Mouse (Mus musculus) G1E (cell line): Measurements from ENCODE around the gene Taco1. TPM values are rescaled to one million over a fixed set of nuclear protein-coding genes. Genes with fewer than 3 reads are reported as not detected.

Experiments used
- ATAC-seq: 2 replicates; pipeline ENCODE4 v1.8.0; 2016; ENCODE audit warnings: mild to moderate bottlenecking; ENCODE audit not compliant: insufficient number of reproducible peaks, poor library complexity, low FRiP score, severe bottlenecking; ENCODE audit errors: extremely low read depth
- DNase-seq: peaks from one replicate; pipeline ENCODE4 v3.0.0; 2012; ENCODE audit warnings: low spot score
- H3K27me3 ChIP-seq: 2 replicates; pipeline ENCODE4 v1.6.1; 2012; ENCODE audit warnings: mild to moderate bottlenecking, low read length, inconsistent platforms; ENCODE audit not compliant: insufficient read depth
- H3K36me3 ChIP-seq: replicated peaks from 2 replicates; pipeline ENCODE3; 2012; ENCODE audit warnings: mild to moderate bottlenecking, inconsistent platforms
- H3K4me1 ChIP-seq: 2 replicates; pipeline ENCODE4 v1.6.1; 2012; ENCODE audit warnings: low read depth, low read length, inconsistent platforms, mixed read lengths; ENCODE audit not compliant: insufficient read depth
- H3K4me3 ChIP-seq: 2 replicates; pipeline ENCODE4 v1.5.1; 2012; ENCODE audit warnings: low read depth, mild to moderate bottlenecking, inconsistent platforms, low read length, moderate library complexity, mixed read lengths
- H3K9me3 ChIP-seq: replicated peaks from 2 replicates; pipeline ENCODE4 v1.6.1; 2012; ENCODE audit warnings: inconsistent platforms
- CTCF ChIP-seq: IDR thresholded peaks from 2 replicates; pipeline ENCODE4 v1.5.1; 2012; ENCODE audit warnings: low read depth, low read length, inconsistent platforms, mixed read lengths
- GATA1 ChIP-seq: IDR thresholded peaks from 2 replicates; pipeline ENCODE4 v1.6.1; 2012; ENCODE audit warnings: borderline replicate concordance, low read length, inconsistent platforms, mixed read lengths
- GATA2 ChIP-seq: IDR thresholded peaks from 2 replicates; pipeline ENCODE4 v1.6.1; 2012; ENCODE audit warnings: low read depth, low read length, inconsistent platforms, borderline replicate concordance
- POLR2AphosphoS5 ChIP-seq: IDR thresholded peaks from 2 replicates; pipeline ENCODE4 v1.6.1; 2012; ENCODE audit warnings: low read depth, low read length, inconsistent platforms; ENCODE audit not compliant: insufficient replicate concordance
- TAL1 ChIP-seq: conservative IDR thresholded peaks from 2 replicates; pipeline ENCODE4 v1.6.1; 2012; ENCODE audit warnings: low read depth, low read length, inconsistent platforms, mixed read lengths
- polyA plus RNA-seq: library from polyadenylated mRNA; stranded (reverse); fragments of >175 nt; gene quantifications from 2 replicates; pipeline ENCODE4 v1.2.3, GENCODE M21; 2012
- total RNA-seq, 2 experiments: library from RNA; stranded (forward) in 1 of 2; stranded (reverse) in 1 of 2; fragments of 200-1000 nt in 1 of 2; fragments of >200 nt in 1 of 2; fragmentation: Nextera tagmentation in 1 of 2; gene quantifications; 2 replicates each; pipeline ENCODE4 v1.2.3; 2014 to 2017

Taco1 gene
- total and polyA plus RNA-seq, 3 experiments, result 19.2 to 20.4 (median 20.3) TPM

DNA sequence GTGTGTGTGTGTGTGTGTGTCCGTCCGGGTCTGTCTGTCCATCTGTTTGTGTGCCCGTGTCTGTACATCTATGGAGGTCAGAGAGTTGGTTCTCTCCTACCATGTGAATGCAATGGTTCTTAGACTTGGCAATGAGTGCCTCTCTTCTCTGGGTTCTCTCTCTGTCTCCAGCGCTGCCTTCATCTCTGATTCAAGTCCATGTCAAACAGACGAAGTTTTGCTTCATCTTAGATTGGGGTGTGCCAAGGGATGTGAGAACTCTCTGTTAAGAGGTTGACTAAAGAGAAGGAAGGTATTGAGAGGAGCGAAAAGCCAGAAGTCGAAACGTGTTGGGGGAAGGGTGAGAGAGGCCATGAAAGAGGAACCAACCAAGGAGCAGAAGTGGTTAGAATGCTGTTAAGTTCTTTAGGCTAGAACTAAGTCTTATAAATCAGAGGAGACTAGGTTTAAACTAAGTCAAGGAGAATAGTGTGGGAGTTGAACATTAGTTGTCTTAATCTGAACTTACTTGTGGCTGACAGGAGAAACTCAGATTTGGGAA is 40.3 kb downstream of the Taco1 start:
- Histone ChIP-seq H3K27me3 (no peaks in the 10 kb centered on the region), H3K4me3 (no peak overlapping the region), H3K4me1 (peaks cover 11% of the 10 kb centered on the region), H3K9me3 (no peaks in the 10 kb centered on the region), H3K36me3 (peaks cover 27% of the 10 kb centered on the region)
- ATAC-seq (no peak), DNase-seq (no peak)
- TF ChIP-seq CTCF (no peak), GATA2 (no peak), GATA1 (no peak)

DNA sequence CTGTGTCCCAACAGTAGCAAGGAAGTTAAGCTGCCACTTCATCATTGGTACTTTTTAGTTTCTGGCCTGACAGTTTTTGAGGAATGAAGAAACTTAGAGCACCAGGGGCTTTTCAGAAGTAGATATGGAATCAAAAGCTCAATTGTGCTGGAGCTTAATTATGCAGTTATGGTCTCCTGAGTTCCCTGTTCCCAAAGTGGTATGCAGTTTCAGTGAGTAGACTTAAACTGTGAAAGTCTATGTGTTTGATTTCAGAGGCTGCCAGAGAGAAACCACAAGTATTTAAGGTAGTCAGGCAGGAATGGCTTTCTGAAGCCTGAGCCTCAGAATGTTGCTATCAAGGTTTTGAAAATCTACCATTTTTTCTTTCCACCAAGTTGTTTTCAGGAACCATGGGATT is 45.8 kb downstream of the Taco1 start:
- no peaks in the 10 kb centered on the region; the same call in 1 of the 2 replicates for H3K4me1 ChIP-seq
- H3K4me3 ChIP-seq, result no peak overlapping the region
- no peaks in the 10 kb centered on the region for H3K27me3 ChIP-seq
- DNase-seq, result no peak
- no peak for ATAC-seq
- TF ChIP-seq GATA1, result no peak
- TF ChIP-seq GATA2, result no peak
- TF ChIP-seq CTCF, result no peak
- TF ChIP-seq POLR2AphosphoS5, result no peak
- TF ChIP-seq TAL1, result no peak
- H3K9me3 ChIP-seq, result no peaks in the 10 kb centered on the region
- H3K36me3 ChIP-seq, result peaks cover 31% of the 10 kb centered on the region

DNA sequence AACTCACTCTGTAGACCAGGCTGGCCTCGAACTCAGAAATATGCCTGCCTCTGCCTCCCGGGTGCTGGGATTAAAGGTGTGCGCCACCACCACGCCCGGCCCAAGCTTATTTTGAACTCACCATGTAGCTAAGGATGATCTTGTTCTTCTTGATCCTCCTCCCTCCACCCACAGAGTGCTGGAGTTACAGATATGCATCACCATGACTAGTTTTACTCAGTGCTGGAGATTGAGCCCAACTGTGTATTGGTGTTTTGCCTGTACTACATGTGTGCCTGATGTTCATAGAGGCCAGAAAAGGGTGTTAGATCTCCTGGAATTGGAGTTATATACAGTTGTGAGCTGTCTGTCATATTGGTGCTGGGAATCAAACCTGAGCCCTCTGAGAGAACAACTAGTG is 56.4 kb downstream of the Taco1 start:
- peaks cover 61% of the 10 kb centered on the region for H3K36me3 ChIP-seq
- H3K9me3 ChIP-seq, result no peaks in the 10 kb centered on the region
- no peaks in the 10 kb centered on the region for H3K27me3 ChIP-seq
- TF ChIP-seq POLR2AphosphoS5 (no peak), CTCF (no peak), TAL1 (no peak), GATA2 (no peak), GATA1 (no peak)
- no peak for DNase-seq
- peaks cover 26% of the 10 kb centered on the region for H3K4me1 ChIP-seq
- H3K4me3 ChIP-seq, result no peak overlapping the region
- no peak for ATAC-seq

GRCm38 (mm10) chr11:106122736-106123135 is 56.9 kb downstream of the Taco1 start:
- H3K9me3 ChIP-seq, result no peaks in the 10 kb centered on the region
- H3K4me3 ChIP-seq, result no peak overlapping the region
- peaks cover 56% of the 10 kb centered on the region for H3K36me3 ChIP-seq
- DNase-seq (no peak), ATAC-seq (no peak)
- peaks cover 26% of the 10 kb centered on the region for H3K4me1 ChIP-seq
- no peaks in the 10 kb centered on the region for H3K27me3 ChIP-seq
- TF ChIP-seq POLR2AphosphoS5 (no peak), CTCF (no peak), GATA1 (no peak), TAL1 (no peak), GATA2 (no peak)

Other genes starting within 250 kb of the Taco1 start
- not detected in 2 replicates for gene Cyb561, start 112.7 kb upstream of the Taco1 start, total RNA-seq (2014; fragmentation: Nextera tagmentation)
- 0.33 and 0.70 TPM in 2 replicates for gene Cyb561, start 112.7 kb upstream of the Taco1 start, total RNA-seq (2017)
- not detected in 2 replicates for gene Cyb561, start 112.7 kb upstream of the Taco1 start, polyA plus RNA-seq
- not detected in 2 replicates for gene Ace, start 98.1 kb upstream of the Taco1 start, total RNA-seq (2014; fragmentation: Nextera tagmentation)
- gene Ace, start 98.1 kb upstream of the Taco1 start, total RNA-seq (2017), result not detected in 2 replicates
- not detected in 2 replicates for gene Ace, start 98.1 kb upstream of the Taco1 start, polyA plus RNA-seq
- not detected in 2 replicates for gene Ace3, start 71.4 kb upstream of the Taco1 start, total RNA-seq (2014; fragmentation: Nextera tagmentation)
- gene Ace3, start 71.4 kb upstream of the Taco1 start, total RNA-seq (2017), result not detected in 2 replicates
- not detected in 2 replicates for gene Ace3, start 71.4 kb upstream of the Taco1 start, polyA plus RNA-seq
- not detected in 2 replicates for gene Kcnh6, start 57.9 kb upstream of the Taco1 start, total RNA-seq (2014; fragmentation: Nextera tagmentation)
- not detected in 2 replicates for gene Kcnh6, start 57.9 kb upstream of the Taco1 start, total RNA-seq (2017)
- not detected in 2 replicates for gene Kcnh6, start 57.9 kb upstream of the Taco1 start, polyA plus RNA-seq
- 70.7 and 84.6 TPM in 2 replicates for gene Dcaf7, start 29.2 kb upstream of the Taco1 start, total RNA-seq (2014; fragmentation: Nextera tagmentation)
- 70.0 and 74.3 TPM in 2 replicates for gene Dcaf7, start 29.2 kb upstream of the Taco1 start, total RNA-seq (2017)
- 40.4 and 59.3 TPM in 2 replicates for gene Dcaf7, start 29.2 kb upstream of the Taco1 start, polyA plus RNA-seq
- 21.1 and 30.0 TPM in 2 replicates for gene Map3k3, start 18.6 kb downstream of the Taco1 start, total RNA-seq (2014; fragmentation: Nextera tagmentation)
- gene Map3k3, start 18.6 kb downstream of the Taco1 start, total RNA-seq (2017), result 29.5 and 31.9 TPM in 2 replicates
- 4.5 and 4.9 TPM in 2 replicates for gene Map3k3, start 18.6 kb downstream of the Taco1 start, polyA plus RNA-seq
- not detected in 2 replicates for gene Gm10840, start 94.8 kb downstream of the Taco1 start, total RNA-seq (2014; fragmentation: Nextera tagmentation)
- not detected in 2 replicates for gene Gm10840, start 94.8 kb downstream of the Taco1 start, total RNA-seq (2017)
- not detected in 2 replicates for gene Gm10840, start 94.8 kb downstream of the Taco1 start, polyA plus RNA-seq
- 258 and 309 TPM in 2 replicates for gene Limd2, start 94.8 kb downstream of the Taco1 start, total RNA-seq (2014; fragmentation: Nextera tagmentation)
- 77.5 and 94.4 TPM in 2 replicates for gene Limd2, start 94.8 kb downstream of the Taco1 start, total RNA-seq (2017)
- 365 and 413 TPM in 2 replicates for gene Limd2, start 94.8 kb downstream of the Taco1 start, polyA plus RNA-seq
- 28.9 and 40.2 TPM in 2 replicates for gene Strada, start 136.1 kb downstream of the Taco1 start, total RNA-seq (2014; fragmentation: Nextera tagmentation)
- 19.5 and 21.1 TPM in 2 replicates for gene Strada, start 136.1 kb downstream of the Taco1 start, total RNA-seq (2017)
- gene Strada, start 136.1 kb downstream of the Taco1 start, polyA plus RNA-seq, result 32.3 and 36.2 TPM in 2 replicates
- 78.5 and 92.2 TPM in 2 replicates for gene Ccdc47, start 150.3 kb downstream of the Taco1 start, total RNA-seq (2014; fragmentation: Nextera tagmentation)
- gene Ccdc47, start 150.3 kb downstream of the Taco1 start, total RNA-seq (2017), result 90.1 and 129 TPM in 2 replicates
- 3.8 and 3.9 TPM in 2 replicates for gene Ccdc47, start 150.3 kb downstream of the Taco1 start, polyA plus RNA-seq
- gene Ddx42, start 150.9 kb downstream of the Taco1 start, total RNA-seq (2014; fragmentation: Nextera tagmentation), result 63.7 and 71.8 TPM in 2 replicates
- 89.0 and 112 TPM in 2 replicates for gene Ddx42, start 150.9 kb downstream of the Taco1 start, total RNA-seq (2017)
- 28.4 and 50.3 TPM in 2 replicates for gene Ddx42, start 150.9 kb downstream of the Taco1 start, polyA plus RNA-seq
- gene Ftsj3, start 190.0 kb downstream of the Taco1 start, total RNA-seq (2014; fragmentation: Nextera tagmentation), result 49.0 and 59.8 TPM in 2 replicates
- 90.6 and 109 TPM in 2 replicates for gene Ftsj3, start 190.0 kb downstream of the Taco1 start, total RNA-seq (2017)
- gene Ftsj3, start 190.0 kb downstream of the Taco1 start, polyA plus RNA-seq, result 11.5 and 21.6 TPM in 2 replicates
- 44.0 and 50.7 TPM in 2 replicates for gene Psmc5, start 190.1 kb downstream of the Taco1 start, total RNA-seq (2014; fragmentation: Nextera tagmentation)
- gene Psmc5, start 190.1 kb downstream of the Taco1 start, total RNA-seq (2017), result 90.7 and 96.0 TPM in 2 replicates
- gene Psmc5, start 190.1 kb downstream of the Taco1 start, polyA plus RNA-seq, result 38.4 and 64.1 TPM in 2 replicates
- 94.1 and 113 TPM in 2 replicates for gene Smarcd2, start 206.9 kb downstream of the Taco1 start, total RNA-seq (2014; fragmentation: Nextera tagmentation)
- 139 and 149 TPM in 2 replicates for gene Smarcd2, start 206.9 kb downstream of the Taco1 start, total RNA-seq (2017)
- 138 and 154 TPM in 2 replicates for gene Smarcd2, start 206.9 kb downstream of the Taco1 start, polyA plus RNA-seq
- not detected in 2 replicates for gene Tcam1, start 210.6 kb downstream of the Taco1 start, total RNA-seq (2014; fragmentation: Nextera tagmentation)
- 0.12 TPM in 1 of 2 replicates, not detected in the other for gene Tcam1, start 210.6 kb downstream of the Taco1 start, total RNA-seq (2017)
- 0.01 TPM in 1 of 2 replicates, not detected in the other for gene Tcam1, start 210.6 kb downstream of the Taco1 start, polyA plus RNA-seq
- gene Gh, start 235.8 kb downstream of the Taco1 start, total RNA-seq (2014; fragmentation: Nextera tagmentation), result not detected in 2 replicates
- not detected in 2 replicates for gene Gh, start 235.8 kb downstream of the Taco1 start, total RNA-seq (2017)
- gene Gh, start 235.8 kb downstream of the Taco1 start, polyA plus RNA-seq, result not detected in 2 replicates
- gene Cd79b, start 248.7 kb downstream of the Taco1 start, total RNA-seq (2014; fragmentation: Nextera tagmentation), result not detected in 2 replicates
- gene Cd79b, start 248.7 kb downstream of the Taco1 start, total RNA-seq (2017), result not detected in 2 replicates
- 0.03 TPM in 1 of 2 replicates, not detected in the other for gene Cd79b, start 248.7 kb downstream of the Taco1 start, polyA plus RNA-seq